Mouse (Mus musculus): Measurements from ENCODE around the gene Tmie. TPM values are rescaled to one million over a fixed set of nuclear protein-coding genes. Genes with fewer than 3 reads are reported as not detected.

Gene Tmie
- polyA plus RNA-seq (2017; shearing (Covaris generic)), result 0.92 TPM

GRCm38 (mm10) chr9:110879998-110880561, at the start of gene Tmie:
Gene Tmie (minus strand): TSS chr9:110880113.

GRCm38 (mm10) chr9:110916786-110917185, 36.9 kb upstream of the Tmie start, which contains the start of gene Fam240a:
Gene Fam240a (minus strand): TSS chr9:110916861.

GRCm38 (mm10) chr9:110879191-110879920, 557 bp downstream of the Tmie start, which contains the start of gene Als2cl:
Gene Als2cl (plus strand): TSS chr9:110879870.

GRCm38 (mm10) chr9:110857781-110858472, 22.0 kb downstream of the Tmie start, which contains the start of gene Prss50:
Gene Prss50 (plus strand): TSS chr9:110857967.

GRCm38 (mm10) chr9:110844206-110844605, 35.7 kb downstream of the Tmie start, which contains the start of gene Prss46:
Gene Prss46 (plus strand): TSS chr9:110844506.

GRCm38 (mm10) chr9:110834411-110834810, 45.5 kb downstream of the Tmie start, which contains the start of gene Prss45:
Gene Prss45 (plus strand): TSS chr9:110834588.

GRCm38 (mm10) chr9:110826390-110826789, 53.5 kb downstream of the Tmie start, which contains the start of gene Prss43:
Gene Prss43 (plus strand): TSS chr9:110826690.

Other genes with a start within 250 kb of the Tmie start
- gene Nbeal2, start 226.0 kb downstream of the Tmie start, polyA plus RNA-seq (2017; shearing (Covaris generic)), result 74.0 TPM
- 179 TPM for gene Ccdc12, start 223.6 kb downstream of the Tmie start, polyA plus RNA-seq (2017; shearing (Covaris generic))
- not detected for gene Myl3, start 138.3 kb downstream of the Tmie start, polyA plus RNA-seq (2017; shearing (Covaris generic))
- not detected for gene Pth1r, start 133.0 kb downstream of the Tmie start, polyA plus RNA-seq (2017; shearing (Covaris generic))
- gene Prss42, start 81.9 kb downstream of the Tmie start, polyA plus RNA-seq (2017; shearing (Covaris generic)), result not detected
- gene Prss44, start 66.1 kb downstream of the Tmie start, polyA plus RNA-seq (2017; shearing (Covaris generic)), result not detected
- not detected for gene Prss43, start 53.4 kb downstream of the Tmie start, polyA plus RNA-seq (2017; shearing (Covaris generic))
- gene Prss45, start 45.5 kb downstream of the Tmie start, polyA plus RNA-seq (2017; shearing (Covaris generic)), result not detected
- not detected for gene Prss46, start 35.6 kb downstream of the Tmie start, polyA plus RNA-seq (2017; shearing (Covaris generic))
- gene Prss50, start 22.1 kb downstream of the Tmie start, polyA plus RNA-seq (2017; shearing (Covaris generic)), result not detected
- gene Als2cl, start 243 bp downstream of the Tmie start, polyA plus RNA-seq (2017; shearing (Covaris generic)), result 23.4 TPM
- not detected for gene Fam240a, start 36.7 kb upstream of the Tmie start, polyA plus RNA-seq (2017; shearing (Covaris generic))
- 0.57 TPM for gene Tdgf1, start 66.0 kb upstream of the Tmie start, polyA plus RNA-seq (2017; shearing (Covaris generic))
- not detected for gene Lrrc2, start 71.4 kb upstream of the Tmie start, polyA plus RNA-seq (2017; shearing (Covaris generic))
- gene Rtp3, start 110.5 kb upstream of the Tmie start, polyA plus RNA-seq (2017; shearing (Covaris generic)), result not detected
- not detected for gene Ltf, start 139.2 kb upstream of the Tmie start, polyA plus RNA-seq (2017; shearing (Covaris generic))
- 11.1 TPM for gene Ccrl2, start 177.4 kb upstream of the Tmie start, polyA plus RNA-seq (2017; shearing (Covaris generic))
- gene Lrrfip2, start 237.5 kb upstream of the Tmie start, polyA plus RNA-seq (2017; shearing (Covaris generic)), result 30.8 TPM

All from effector memory CD4-positive, alpha-beta T cell, adult 5 months (primary cell).